Mouse (Mus musculus) thymus, postnatal 14 days (tissue): ENCODE data around the gene Prm1.
A peak's percentile ranks its signal among the peaks of the same experiment; 100 is the strongest.

Source experiments
- DNase-seq: peaks from one replicate; pipeline ENCODE4 v3.0.0; 2021

The Prm1 gene

GRCm38 (mm10) chr16:10781862-10782371 lies 23.7 kb downstream of the Prm1 start:
- peak; percentile 76 for DNase-seq

GRCm38 (mm10) chr16:10780631-10781120 lies 25.0 kb downstream of the Prm1 start:
- peak; percentile 45 for DNase-seq

- no peak for DNase-seq
These were observed 28.0 kb downstream of the Prm1 start for GRCm38 (mm10) chr16:10777579-10778160.

- no peak for DNase-seq
These were observed 29.3 kb downstream of the Prm1 start for GRCm38 (mm10) chr16:10776322-10776721.

GRCm38 (mm10) chr16:10774726-10775125 lies 30.9 kb downstream of the Prm1 start:
- no peak for DNase-seq

GRCm38 (mm10) chr16:10773543-10773942 lies 32.1 kb downstream of the Prm1 start:
- no peak for DNase-seq

GRCm38 (mm10) chr16:10771769-10772510 lies 33.7 kb downstream of the Prm1 start:
- peak; percentile 83 for DNase-seq

GRCm38 (mm10) chr16:10770531-10771325 lies 34.9 kb downstream of the Prm1 start:
- peak; percentile 55 for DNase-seq

- peak; percentile 83 for DNase-seq
These were observed 36.0 kb downstream of the Prm1 start for GRCm38 (mm10) chr16:10769661-10770060.

GRCm38 (mm10) chr16:10768821-10769220 lies 36.8 kb downstream of the Prm1 start:
- peak; percentile 43 for DNase-seq

- peak; percentile 93 for DNase-seq
These were observed 38.5 kb downstream of the Prm1 start for GRCm38 (mm10) chr16:10767158-10767557.

GRCm38 (mm10) chr16:10764323-10764722 lies 41.3 kb downstream of the Prm1 start:
- DNase-seq = no peak

GRCm38 (mm10) chr16:10763540-10764264 lies 41.9 kb downstream of the Prm1 start:
- DNase-seq = no peak

- no peak for DNase-seq
These were observed 43.0 kb downstream of the Prm1 start for GRCm38 (mm10) chr16:10762569-10763180.

- no peak for DNase-seq
These were observed 44.5 kb downstream of the Prm1 start for GRCm38 (mm10) chr16:10761182-10761581.

GRCm38 (mm10) chr16:10756168-10756567 lies 49.5 kb downstream of the Prm1 start:
- no peak for DNase-seq

GRCm38 (mm10) chr16:10754521-10755296 lies 50.9 kb downstream of the Prm1 start:
- DNase-seq = no peak

- DNase-seq = peak; percentile 41
These were observed 55.8 kb downstream of the Prm1 start for GRCm38 (mm10) chr16:10749824-10750223.

GRCm38 (mm10) chr16:10749226-10749625 lies 56.4 kb downstream of the Prm1 start:
- DNase-seq = peak; percentile 75
